Mouse (Mus musculus) telencephalon, adult 2 months (tissue): Measurements from ENCODE around the gene Olfr125.

ENCODE experiments used
- DNase-seq: peaks from one replicate; pipeline ENCODE4 v3.0.0-alpha.2; 2011; ENCODE audit warnings: low read depth, low spot score

Gene Olfr125

GRCm38 (mm10) chr17:37832649-37833048 is at the start of gene Olfr125:
Gene Olfr125 (plus strand): TSS chr17:37832949.
- no peak for DNase-seq

DNA sequence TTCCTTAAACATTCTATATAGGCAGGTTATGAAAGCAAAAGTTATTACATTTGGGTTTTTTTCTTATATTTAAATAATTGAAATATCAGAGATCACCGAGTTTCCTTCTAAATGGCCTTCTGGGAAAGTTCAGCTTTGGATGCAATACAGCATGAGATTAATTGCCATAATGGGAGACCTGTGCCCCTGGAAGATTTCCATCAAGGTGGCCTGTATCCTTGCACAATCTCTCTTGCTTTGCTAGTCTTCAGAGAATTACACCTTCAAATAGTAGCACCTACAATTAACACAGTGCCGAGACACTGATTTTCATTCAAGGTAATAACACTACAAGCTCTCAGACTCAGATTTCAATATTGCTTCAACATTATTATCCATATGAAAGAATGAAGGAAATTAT is 39.5 kb upstream of the Olfr125 start, which contains the start of gene Olfr123:
Olfr123 (plus strand) TSS at position 301 of the 400 bp plus-strand sequence.
- no peak for DNase-seq

GRCm38 (mm10) chr17:37799588-37799987 is 33.2 kb upstream of the Olfr125 start, which contains the start of gene Olfr124:
Gene Olfr124 (plus strand): TSS chr17:37799888.
- DNase-seq: no peak

DNA sequence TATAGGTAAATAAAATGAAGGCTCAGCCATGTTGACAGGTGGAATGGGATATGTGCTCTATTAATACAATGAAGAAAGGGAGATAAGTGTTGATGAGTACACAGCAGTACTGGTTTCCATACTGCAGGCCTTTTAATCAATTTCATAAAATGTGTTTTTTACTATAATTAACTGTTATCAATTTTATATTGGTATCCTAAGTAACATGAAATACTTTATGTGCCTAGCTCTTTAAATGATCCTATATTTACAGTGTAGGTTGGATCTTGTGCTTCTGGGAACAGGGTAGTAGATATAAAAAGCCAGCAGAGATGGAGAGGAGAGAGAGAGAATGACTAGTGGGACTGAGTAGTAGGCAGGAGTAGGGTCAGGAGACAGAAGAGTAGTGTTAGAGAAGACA is 14.4 kb downstream of the Olfr125 start, which contains the start of gene Olfr126:
Olfr126 (plus strand) TSS at position 301 of the 400 bp plus-strand sequence.
- no peak for DNase-seq

GRCm38 (mm10) chr17:37863901-37864300 is 31.2 kb downstream of the Olfr125 start:
- DNase-seq: no peak

DNA sequence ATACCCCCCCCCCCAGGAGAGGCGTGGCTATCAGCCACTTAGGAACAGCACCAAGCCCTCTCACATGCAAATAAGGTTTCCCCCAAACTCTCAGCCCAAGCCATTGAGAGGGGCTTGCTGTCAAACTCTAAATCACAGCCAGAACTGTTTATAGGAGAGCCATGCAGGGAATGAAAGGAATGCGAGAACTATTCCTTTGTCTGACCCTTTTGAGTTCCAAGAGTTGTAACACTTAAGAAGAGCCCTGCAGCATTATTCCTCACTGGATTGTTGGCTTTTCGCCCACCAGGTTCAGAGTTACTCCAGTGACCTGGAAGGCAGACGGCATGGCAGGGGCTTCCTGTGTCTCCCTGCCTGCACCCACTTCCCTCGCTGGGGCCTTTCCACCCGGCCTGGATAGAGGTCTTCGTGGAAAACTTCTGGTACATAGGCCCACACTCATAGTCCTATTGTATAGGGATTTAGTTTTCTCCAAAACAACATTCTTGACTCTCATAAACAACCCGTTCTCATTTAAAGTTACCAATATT is 37.0 kb downstream of the Olfr125 start:
- DNase-seq: no peak

- no peak for DNase-seq
Measured at GRCm38 (mm10) chr17:37873830-37874229, 41.1 kb downstream of the Olfr125 start.
